In the genomic region with DNA sequence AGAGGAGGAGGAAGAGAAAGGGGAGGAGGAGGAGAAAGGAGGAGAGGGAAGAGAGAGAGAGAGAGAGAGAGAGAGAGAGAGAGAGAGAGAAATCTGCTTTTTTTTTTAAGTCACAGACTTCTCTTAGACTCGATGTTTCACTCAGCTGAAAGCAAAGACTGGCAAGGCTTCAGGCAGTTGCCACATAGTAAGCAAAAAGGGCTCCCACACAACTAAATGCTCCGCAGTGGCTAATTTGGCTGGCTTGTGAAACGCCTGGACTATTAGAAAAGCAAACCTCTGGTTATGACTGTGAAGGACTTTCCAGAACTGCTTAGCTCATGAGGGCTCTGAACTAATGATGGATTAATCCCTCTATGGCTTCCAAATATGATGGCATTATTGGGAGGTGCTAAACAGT, we compare ENCODE assay signal across 19 mouse cellular contexts.
"Had no signal": no experiment of that assay in that cellular context is flagged by ENCODE, and none has a peak within 500 bp of the region (broad histone marks: within the 10 kb centered on the region; RNA-seq: fewer than 3 reads in every experiment).

No protein-coding gene starts in this region.

- H3K4me2 ChIP-seq: limb, embryonic 13.5 days; liver, embryonic 12.5 days; liver, embryonic 15.5 days; midbrain, embryonic 12.5 days; midbrain, embryonic 15.5 days; neural tube, embryonic 12.5 days; neural tube, embryonic 15.5 days had no signal

- DNase-seq: kidney, postnatal 25 days; layer of hippocampus, adult 9-11 months; liver; lung, adult 2 months; right cerebral cortex, postnatal 25 days; thymus, adult 2 months; thymus, postnatal 14 days; thymus, postnatal 4 days had no signal

- H3K4me3 ChIP-seq: layer of hippocampus, adult 2 months; limb, embryonic 10.5 days; limb, embryonic 13.5 days; liver, embryonic 12.5 days; liver, embryonic 15.5 days; midbrain, embryonic 12.5 days; midbrain, embryonic 15.5 days; neural tube, embryonic 12.5 days; neural tube, embryonic 15.5 days had no signal

- H3K27me3 ChIP-seq: neural tube, embryonic 12.5 days had no signal

- ATAC-seq: liver, embryonic 12.5 days; midbrain, embryonic 15.5 days had no signal

- H3K9ac ChIP-seq: limb, embryonic 13.5 days; liver, embryonic 12.5 days; liver, embryonic 15.5 days; midbrain, embryonic 12.5 days; midbrain, embryonic 15.5 days; neural tube, embryonic 12.5 days; neural tube, embryonic 15.5 days had no signal

- H3K9me3 ChIP-seq: limb, embryonic 10.5 days; limb, embryonic 13.5 days; liver, embryonic 12.5 days; liver, embryonic 15.5 days; midbrain, embryonic 12.5 days; midbrain, embryonic 15.5 days; neural tube, embryonic 12.5 days; neural tube, embryonic 15.5 days had no signal

- H3K27ac ChIP-seq: kidney, postnatal 0 days; layer of hippocampus, adult 2 months; limb, embryonic 10.5 days; limb, embryonic 13.5 days; liver, embryonic 12.5 days; liver, embryonic 15.5 days; macrophage; midbrain, embryonic 12.5 days; midbrain, embryonic 15.5 days; neural tube, embryonic 12.5 days; neural tube, embryonic 15.5 days had no signal

- H3K4me1 ChIP-seq: limb, embryonic 10.5 days; limb, embryonic 13.5 days; liver, embryonic 12.5 days; liver, embryonic 15.5 days; midbrain, embryonic 12.5 days; midbrain, embryonic 15.5 days; neural tube, embryonic 12.5 days; neural tube, embryonic 15.5 days had no signal

- H3K36me3 ChIP-seq: limb, embryonic 10.5 days; limb, embryonic 13.5 days; liver, embryonic 12.5 days; liver, embryonic 15.5 days; midbrain, embryonic 12.5 days; midbrain, embryonic 15.5 days; neural tube, embryonic 12.5 days; neural tube, embryonic 15.5 days had no signal
